Mouse (Mus musculus) left cerebral cortex, adult 8-10 months (tissue): Measurements from ENCODE around the gene Olfr58. TPM values are rescaled to one million over a fixed set of nuclear protein-coding genes. Genes with fewer than 3 reads are reported as not detected.
"Not testable (repeated sequence)": the region's sequence is repeated elsewhere in the genome, so short reads cannot be mapped to it uniquely, and the experiment has no call there.

Experiments used
- DNase-seq, 2 experiments: peaks; one replicate each; pipeline ENCODE4 v3.0.0; 2022; ENCODE audit warnings: low spot score in 2 of 2
- total RNA-seq, 4 experiments: library from RNA; stranded (reverse); gene quantifications; 2 replicates each; pipeline ENCODE4 v1.2.4; 2022

The Olfr58 gene
- total RNA-seq, result not detected

DNA sequence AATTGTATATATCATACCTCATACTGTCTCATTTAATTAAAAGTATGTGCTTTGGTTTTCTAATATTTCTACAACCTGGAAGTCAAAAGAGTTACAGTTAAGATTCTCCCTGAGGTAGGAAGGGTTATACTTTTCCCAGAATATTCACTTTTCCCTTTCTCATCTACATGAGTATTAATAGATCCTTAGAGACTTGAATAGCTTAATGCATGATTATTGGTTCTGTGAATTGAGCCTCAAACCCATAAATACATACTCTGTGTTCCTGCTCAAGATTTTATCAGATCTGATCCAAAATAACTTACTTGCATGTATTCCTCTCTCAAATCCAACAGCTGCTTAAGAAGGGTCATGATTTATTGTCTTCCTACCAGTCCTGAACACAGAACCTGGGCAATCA lies at the start of gene Olfr58:
TSS of gene Olfr58 (plus strand) at position 301 of the 400 bp plus-strand sequence.
- DNase-seq, result no peak

- DNase-seq, result no peak
These were observed 10.9 kb upstream of the Olfr58 start for GRCm38 (mm10) chr9:19769136-19769535.

DNA sequence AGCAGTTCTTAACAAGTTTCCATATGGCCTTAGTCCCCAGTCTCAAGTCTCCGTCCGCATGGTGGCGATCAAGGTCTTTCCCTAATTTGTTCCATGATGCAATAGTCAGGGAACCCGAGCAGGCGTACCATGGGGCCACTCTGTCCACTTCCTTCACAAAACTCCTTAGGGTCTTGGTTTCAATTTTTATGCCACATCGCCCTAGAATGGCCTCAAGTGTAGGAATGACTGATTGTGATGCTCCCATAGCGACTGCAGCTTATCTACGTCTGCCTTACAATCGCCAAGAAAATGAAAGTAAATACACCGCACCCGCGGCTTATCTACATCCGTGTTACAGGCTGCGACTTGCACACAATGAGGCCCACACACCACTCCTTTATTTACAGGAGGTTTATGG lies 10.4 kb upstream of the Olfr58 start:
- DNase-seq, result no peak

DNA sequence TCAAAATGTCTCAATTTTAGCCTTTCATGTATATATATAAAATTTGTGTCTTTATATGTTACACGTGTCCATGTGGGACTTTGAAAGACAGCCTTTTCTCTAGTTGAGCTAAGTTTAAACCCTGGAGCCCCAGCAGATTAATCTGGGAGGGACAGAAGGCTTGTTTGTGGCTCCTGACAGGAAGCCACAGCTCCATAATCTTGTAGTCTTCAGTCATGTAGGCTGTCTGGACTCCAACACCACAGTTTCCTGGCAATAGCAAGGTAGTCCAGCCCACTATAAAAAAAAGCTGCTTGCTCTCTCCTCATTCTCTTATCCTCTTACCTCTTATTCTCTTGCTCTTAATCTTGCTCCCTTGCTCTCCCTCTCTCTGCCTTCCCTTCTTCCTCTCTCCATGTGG lies 22.9 kb downstream of the Olfr58 start:
- no peak for DNase-seq

- DNase-seq, result not testable (repeated sequence)
These were observed 24.5 kb downstream of the Olfr58 start, which contains the start of gene Olfr859 for GRCm38 (mm10) chr9:19804606-19805005. Olfr859 (plus strand) TSS chr9:19804906.

Other genes with a start within 250 kb of the Olfr58 start
- gene Olfr853, start 239.2 kb upstream of the Olfr58 start, total RNA-seq, result not detected
- not detected for gene Olfr854, start 212.9 kb upstream of the Olfr58 start, total RNA-seq
- gene Olfr855, start 197.7 kb upstream of the Olfr58 start, total RNA-seq, result not detected
- 10 to 100 TPM; 21.9 to 26.3 (median 22.5) TPM for gene Zfp317, start 158.2 kb upstream of the Olfr58 start, total RNA-seq
- gene Olfr857, start 70.8 kb upstream of the Olfr58 start, total RNA-seq, result under 1 TPM in 1 of 4 experiments, not detected in 3; 0.14 TPM
- gene Olfr859, start 24.6 kb downstream of the Olfr58 start, total RNA-seq, result not detected
- gene Olfr860, start 69.5 kb downstream of the Olfr58 start, total RNA-seq, result not detected
- not detected for gene Olfr862, start 107.7 kb downstream of the Olfr58 start, total RNA-seq
- not detected for gene Olfr77, start 136.6 kb downstream of the Olfr58 start, total RNA-seq
- gene Olfr866, start 247.8 kb downstream of the Olfr58 start, total RNA-seq, result not detected